15 mouse cellular contexts compared by ENCODE assay signal in genomic region chr4:151454065-151454464, GRCm38 (mm10).
"Had no signal": no experiment of that assay in that cellular context is flagged by ENCODE, and none has a peak within 500 bp of the region (broad histone marks: within the 10 kb centered on the region; RNA-seq: fewer than 3 reads in every experiment).

No protein-coding gene starts in this region.

- DNase-seq: kidney, postnatal 25 days; liver; liver, embryonic 13.5 days; liver, postnatal 0 days; lung, postnatal 14 days; right cerebral cortex, postnatal 14 days; thymus, adult 2 months; thymus, postnatal 25 days had no signal

- ATAC-seq: liver, postnatal 0 days had no signal

- H3K4me1 ChIP-seq: liver, embryonic 13.5 days; lung, embryonic 15.5 days; megakaryocyte, embryonic 14.5 days; stomach, embryonic 15.5 days had no signal

- H3K27me3 ChIP-seq: liver, embryonic 13.5 days; lung, embryonic 15.5 days; megakaryocyte, embryonic 14.5 days; stomach, embryonic 15.5 days had no signal

- H3K4me2 ChIP-seq: limb, embryonic 12.5 days; liver, embryonic 13.5 days; lung, embryonic 15.5 days; midbrain, embryonic 12.5 days; stomach, embryonic 15.5 days had no signal

- H3K4me3 ChIP-seq: left cerebral cortex, adult 2 months; limb, embryonic 12.5 days; liver, embryonic 13.5 days; lung, embryonic 15.5 days; megakaryocyte, embryonic 14.5 days; midbrain, embryonic 12.5 days; stomach, embryonic 15.5 days had no signal

- H3K27ac ChIP-seq: left cerebral cortex, adult 2 months; limb, embryonic 12.5 days; liver, embryonic 13.5 days; lung, embryonic 15.5 days; macrophage; midbrain, embryonic 12.5 days; stomach, embryonic 15.5 days had no signal

- H3K36me3 ChIP-seq: limb, embryonic 12.5 days; liver, embryonic 13.5 days; lung, embryonic 15.5 days; midbrain, embryonic 12.5 days; stomach, embryonic 15.5 days had no signal

- H3K9ac ChIP-seq: limb, embryonic 12.5 days; liver, embryonic 13.5 days; liver, postnatal 0 days; lung, embryonic 15.5 days; midbrain, embryonic 12.5 days; stomach, embryonic 15.5 days had no signal

- H3K9me3 ChIP-seq: limb, embryonic 12.5 days; liver, embryonic 13.5 days; lung, embryonic 15.5 days; midbrain, embryonic 12.5 days; stomach, embryonic 15.5 days had no signal
